Mouse (Mus musculus) ES-E14 (cell line): Measurements from ENCODE around the gene Pdcd4. TPM values are rescaled to one million over a fixed set of nuclear protein-coding genes. Genes with fewer than 3 reads are reported as not detected.

Source experiments
- DNase-seq: peaks from one replicate; pipeline ENCODE4 v3.0.0-alpha.2; 2013; ENCODE audit warnings: low read depth, low spot score
- H3K27ac ChIP-seq: 2 replicates; pipeline ENCODE4 v1.5.1; 2012; ENCODE audit warnings: low read depth, mild to moderate bottlenecking, low read length, moderate library complexity, mixed read lengths; ENCODE audit not compliant: poor library complexity, insufficient read depth, severe bottlenecking
- H3K36me3 ChIP-seq: 2 replicates; pipeline ENCODE4 v1.6.1; 2012; ENCODE audit warnings: mild to moderate bottlenecking, low read length, moderate library complexity, mixed read lengths; ENCODE audit not compliant: control insufficient read depth, poor library complexity, insufficient read depth, severe bottlenecking
- H3K4me1 ChIP-seq, 2 experiments: fragments of 150-350 bp in 1 of 2; sonication (generic) in 1 of 2; 2 replicates each; pipeline ENCODE4 v1.6.1; 2012; ENCODE audit warnings: low read length in 2 of 2, mild to moderate bottlenecking in 1 of 2, mixed read lengths in 1 of 2; ENCODE audit not compliant: control insufficient read depth in 2 of 2, insufficient read depth in 2 of 2, poor library complexity in 1 of 2
- H3K4me3 ChIP-seq, 2 experiments: fragments of 150-350 bp in 1 of 2; sonication (generic) in 1 of 2; 2 replicates each; pipeline ENCODE4 v1.5.1; 2012; ENCODE audit warnings: low read length in 2 of 2, low read depth in 1 of 2, mild to moderate bottlenecking in 1 of 2, mixed read lengths in 1 of 2; ENCODE audit not compliant: insufficient read depth in 1 of 2, poor library complexity in 1 of 2, severe bottlenecking in 1 of 2
- H3K9ac ChIP-seq: 2 replicates; pipeline ENCODE4 v1.6.1; 2012; ENCODE audit warnings: low read depth, mild to moderate bottlenecking, low read length, mixed read lengths; ENCODE audit not compliant: poor library complexity, insufficient read depth, severe bottlenecking
- H3K9me3 ChIP-seq: fragments of 150-350 bp; sonication (generic); 2 replicates; pipeline ENCODE4 v1.6.1; 2012; ENCODE audit warnings: low read depth, mild to moderate bottlenecking, low read length; ENCODE audit not compliant: control insufficient read depth, insufficient read depth
- CHD2 ChIP-seq: IDR thresholded peaks from 2 replicates; pipeline ENCODE4 v1.6.1; 2014; ENCODE audit warnings: mild to moderate bottlenecking, low read depth, low read length, inconsistent platforms
- HCFC1 ChIP-seq: IDR thresholded peaks from 2 replicates; pipeline ENCODE4 v1.6.1; 2012; ENCODE audit warnings: low read length, inconsistent platforms, borderline replicate concordance; ENCODE audit not compliant: insufficient read depth
- MAFK ChIP-seq: IDR thresholded peaks from 2 replicates; pipeline ENCODE4 v1.6.1; 2014; ENCODE audit warnings: mild to moderate bottlenecking, low read depth, low read length, inconsistent platforms; ENCODE audit not compliant: insufficient read depth
- ZC3H11A ChIP-seq: IDR thresholded peaks from 2 replicates; pipeline ENCODE4 v1.6.1; 2012; ENCODE audit warnings: low read depth, mild to moderate bottlenecking, inconsistent platforms, low read length, borderline replicate concordance
- ZNF384 ChIP-seq: IDR thresholded peaks from 2 replicates; pipeline ENCODE4 v1.6.1; 2012; ENCODE audit warnings: low read depth, low read length, inconsistent platforms
- in situ Hi-C, 2 experiments: fragments of 600-800 bp; cut with MboI; formaldehyde crosslinking; loops; one replicate each; pipeline ENCODE4 v1.15.1; 2025; ENCODE audit warnings: low sequenced_read_pairs in 2 of 2, inconsistent platforms in 1 of 2; ENCODE audit not compliant: unreplicated experiment in 2 of 2
- total RNA-seq: library from RNA; depleted of rRNA; stranded (reverse); fragments of 300-350 nt; gene quantifications from 2 replicates; pipeline ENCODE4 v1.2.3, GENCODE M21; 2012

Pdcd4 gene
- total RNA-seq, 1 experiment: 13.4 TPM

GRCm38 (mm10) chr19:53861346-53861745, 30.7 kb upstream of the Pdcd4 start:
- no peaks in the 10 kb centered on the region for H3K36me3 ChIP-seq
- peaks cover 0 to 10% of the 10 kb centered on the region in 2 experiments; a peak in 1 of 4 replicates for H3K4me1 ChIP-seq
- no peak for DNase-seq
- H3K9ac ChIP-seq: no peak overlapping the region
- no peak overlapping the region for H3K27ac ChIP-seq
- TF ChIP-seq ZC3H11A (no peak), HCFC1 (no peak), ZNF384 (no peak), CHD2 (no peak), MAFK (no peak)
- no peaks in the 10 kb centered on the region for H3K9me3 ChIP-seq
- no peak overlapping the region for H3K4me3 ChIP-seq
- in situ Hi-C loops: no loop called here

GRCm38 (mm10) chr19:53862573-53863246, 29.3 kb upstream of the Pdcd4 start:
- in situ Hi-C loops: no loop called here

GRCm38 (mm10) chr19:53867238-53867637, 24.8 kb upstream of the Pdcd4 start:
- Histone ChIP-seq H3K4me3 (no peak overlapping the region), H3K36me3 (no peaks in the 10 kb centered on the region), H3K27ac (no peak overlapping the region), H3K4me1 (no peaks in the 10 kb centered on the region), H3K9ac (no peak overlapping the region), H3K9me3 (no peaks in the 10 kb centered on the region)
- no peak for DNase-seq
- no peak for TF ChIP-seq CHD2
- TF ChIP-seq MAFK: no peak
- TF ChIP-seq ZC3H11A: no peak
- no peak for TF ChIP-seq HCFC1
- no peak for TF ChIP-seq ZNF384
- in situ Hi-C loops: no loop called here

More at GRCm38 (mm10) chr19:53862573-53863246, 29.3 kb upstream of the Pdcd4 start:
- Histone ChIP-seq H3K9me3 (no peaks in the 10 kb centered on the region), H3K9ac (no peak overlapping the region), H3K36me3 (no peaks in the 10 kb centered on the region), H3K4me3 (no peak overlapping the region), H3K27ac (no peak overlapping the region), H3K4me1 (peaks cover 0 to 10% of the 10 kb centered on the region in 2 experiments; a peak in 1 of 4 replicates)
- no peak for DNase-seq
- TF ChIP-seq CHD2 (no peak), ZC3H11A (no peak), MAFK (no peak), ZNF384 (no peak), HCFC1 (no peak)

GRCm38 (mm10) chr19:53868125-53868524, 23.9 kb upstream of the Pdcd4 start:
- in situ Hi-C loops: no loop called here
- Histone ChIP-seq H3K9ac (no peak overlapping the region), H3K9me3 (no peaks in the 10 kb centered on the region), H3K36me3 (no peaks in the 10 kb centered on the region), H3K27ac (no peak overlapping the region), H3K4me1 (no peaks in the 10 kb centered on the region), H3K4me3 (no peak overlapping the region)
- DNase-seq: no peak
- TF ChIP-seq CHD2: no peak
- TF ChIP-seq HCFC1: no peak
- TF ChIP-seq ZC3H11A: no peak
- no peak for TF ChIP-seq MAFK
